Mouse (Mus musculus) E14TG2a.4 (cell line): Measurements from ENCODE around the gene Gm13691.
"Not testable (repeated sequence)": the region's sequence is repeated elsewhere in the genome, so short reads cannot be mapped to it uniquely, and the experiment has no call there.

Experiments
- H3K27me3 ChIP-seq: 2 replicates; pipeline ENCODE4 v1.6.1; 2014; ENCODE audit warnings: low read length, control low read depth; ENCODE audit not compliant: insufficient read depth
- H3K36me3 ChIP-seq: 2 replicates; pipeline ENCODE4 v1.6.1; 2014; ENCODE audit warnings: low read length, control low read depth; ENCODE audit not compliant: insufficient read depth
- H3K4me1 ChIP-seq: replicated peaks from 2 replicates; pipeline ENCODE4 v1.6.1; 2014; ENCODE audit warnings: low read depth, low read length, control low read depth
- H3K4me3 ChIP-seq: replicated peaks from 2 replicates; pipeline ENCODE4 v1.5.1; 2014; ENCODE audit warnings: mild to moderate bottlenecking, low read length
- H3K9me3 ChIP-seq: 2 replicates; pipeline ENCODE4 v1.6.1; 2014; ENCODE audit warnings: low read length, control low read depth
- CTCF ChIP-seq: conservative IDR thresholded peaks from 2 replicates; pipeline ENCODE4 v1.5.1; 2014; ENCODE audit warnings: low read length
- NANOG ChIP-seq: IDR thresholded peaks from 2 replicates; pipeline ENCODE4 v1.6.1; 2014; ENCODE audit warnings: borderline replicate concordance, low read length, mixed read lengths
- POU5F1 ChIP-seq: IDR thresholded peaks from 2 replicates; pipeline ENCODE4 v1.6.1; 2014; ENCODE audit warnings: low read length, borderline replicate concordance

Gm13691 gene

GRCm38 (mm10) chr2:84025217-84025616, 34.9 kb downstream of the Gm13691 start:
- peaks cover 8% of the 10 kb centered on the region; the same call in 1 of the 2 replicates for H3K9me3 ChIP-seq
- H3K4me1 ChIP-seq = no peaks in the 10 kb centered on the region
- no peak for TF ChIP-seq CTCF
- no peak for TF ChIP-seq POU5F1
- TF ChIP-seq NANOG = no peak
- no peak overlapping the region for H3K4me3 ChIP-seq
- no peaks in the 10 kb centered on the region for H3K27me3 ChIP-seq
- H3K36me3 ChIP-seq = no peaks in the 10 kb centered on the region

DNA sequence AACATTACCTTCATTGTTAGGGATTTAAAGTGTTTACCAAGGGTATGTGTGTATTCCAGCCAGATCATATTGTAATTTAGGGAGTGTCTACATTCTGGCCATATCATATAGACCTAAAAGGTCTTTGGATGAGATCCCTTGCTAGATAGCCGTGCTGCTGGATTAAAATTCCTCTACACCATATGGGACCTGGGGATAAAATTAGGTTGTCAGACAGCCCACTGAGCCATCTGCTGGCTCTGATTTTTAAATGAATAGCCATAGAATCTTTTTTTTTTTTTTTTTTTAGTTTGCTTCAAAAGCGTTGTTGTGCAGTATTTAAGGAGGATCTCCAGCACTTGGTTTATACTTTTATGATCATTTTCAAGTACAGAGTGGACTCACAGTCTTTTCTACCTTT, 42.2 kb downstream of the Gm13691 start:
- TF ChIP-seq CTCF (no peak), POU5F1 (no peak), NANOG (no peak)
- Histone ChIP-seq H3K4me3 (no peak overlapping the region), H3K4me1 (no peaks in the 10 kb centered on the region), H3K27me3 (no peaks in the 10 kb centered on the region), H3K9me3 (peaks cover 5% of the 10 kb centered on the region; the same call in 1 of the 2 replicates), H3K36me3 (no peaks in the 10 kb centered on the region)

DNA sequence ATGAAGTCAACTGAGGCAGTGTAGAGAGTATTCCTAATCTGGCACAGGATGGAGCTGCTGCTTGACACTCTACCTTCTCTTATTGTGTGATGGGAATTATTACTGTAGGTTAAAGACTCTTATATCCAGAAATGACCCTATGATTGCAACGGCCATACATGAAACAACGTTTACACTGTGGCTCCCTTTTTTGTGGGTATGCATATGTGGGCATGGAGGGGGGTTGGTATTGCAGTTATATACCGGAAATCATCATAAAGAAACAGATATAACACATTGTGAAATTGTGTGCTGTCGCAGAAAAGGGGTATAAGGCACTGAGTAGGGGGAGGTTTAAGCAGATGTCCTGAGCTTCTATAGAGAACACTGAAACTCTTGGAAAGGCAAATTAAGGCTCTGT, 45.6 kb downstream of the Gm13691 start:
- Histone ChIP-seq H3K27me3 (no peaks in the 10 kb centered on the region), H3K4me3 (no peak overlapping the region), H3K36me3 (no peaks in the 10 kb centered on the region), H3K9me3 (no peaks in the 10 kb centered on the region), H3K4me1 (no peaks in the 10 kb centered on the region)
- TF ChIP-seq POU5F1 (no peak), CTCF (no peak), NANOG (no peak)

DNA sequence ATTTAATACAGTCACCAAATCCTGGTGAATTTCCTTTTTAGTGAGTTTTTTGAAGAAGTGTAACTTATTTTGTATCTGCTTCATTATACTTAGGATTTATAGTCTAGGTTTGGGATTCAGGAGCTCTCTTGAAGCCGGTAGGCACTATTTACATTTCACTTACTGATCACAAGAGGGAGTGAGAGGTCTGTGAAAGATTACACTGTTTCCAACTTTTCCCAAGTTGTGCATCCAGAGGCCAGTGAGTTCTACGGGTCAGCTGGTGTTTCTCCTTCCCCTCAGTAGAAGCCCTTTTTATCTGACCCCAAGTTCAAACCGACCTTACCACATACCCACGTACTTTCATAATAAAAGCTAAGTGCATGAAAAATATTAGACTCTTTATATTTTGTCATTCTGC, 47.0 kb downstream of the Gm13691 start:
- TF ChIP-seq NANOG = no peak
- TF ChIP-seq CTCF = no peak
- TF ChIP-seq POU5F1 = no peak
- no peaks in the 10 kb centered on the region for H3K27me3 ChIP-seq
- no peaks in the 10 kb centered on the region for H3K36me3 ChIP-seq
- H3K4me3 ChIP-seq = no peak overlapping the region
- no peaks in the 10 kb centered on the region for H3K4me1 ChIP-seq
- no peaks in the 10 kb centered on the region for H3K9me3 ChIP-seq

- H3K36me3 ChIP-seq, H3K9me3 ChIP-seq: not testable (repeated sequence)
These were observed 47.6 kb downstream of the Gm13691 start for GRCm38 (mm10) chr2:84037943-84038342.

DNA sequence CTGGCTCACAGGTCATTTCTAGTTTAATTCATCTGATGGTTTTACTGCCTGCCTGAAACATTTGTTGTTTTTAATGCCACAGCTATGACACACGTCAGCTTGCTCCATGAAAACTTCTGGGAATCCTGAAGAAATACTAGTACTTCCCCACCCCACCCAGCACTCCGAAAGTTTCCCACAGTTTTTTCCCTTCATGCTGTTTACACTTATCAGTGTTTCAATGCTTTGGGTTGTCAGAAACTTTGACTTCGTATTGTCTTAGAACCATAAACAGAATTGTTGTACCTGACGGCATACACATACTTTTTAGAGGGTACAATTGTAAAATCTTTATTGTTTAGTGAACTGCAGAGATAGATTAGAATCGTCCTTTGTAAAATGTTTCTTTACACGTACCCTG, 48.9 kb downstream of the Gm13691 start:
- Histone ChIP-seq H3K4me1 (no peaks in the 10 kb centered on the region), H3K27me3 (no peaks in the 10 kb centered on the region), H3K9me3 (no peaks in the 10 kb centered on the region), H3K36me3 (no peaks in the 10 kb centered on the region), H3K4me3 (no peak overlapping the region)
- TF ChIP-seq CTCF (no peak), POU5F1 (no peak), NANOG (no peak)

More at GRCm38 (mm10) chr2:84037943-84038342, 47.6 kb downstream of the Gm13691 start:
- not testable (repeated sequence) for H3K27me3 ChIP-seq, H3K4me1 ChIP-seq, H3K4me3 ChIP-seq
